Mouse (Mus musculus): Measurements from ENCODE around the gene Zscan4d. TPM values are rescaled to one million over a fixed set of nuclear protein-coding genes. Genes with fewer than 3 reads are reported as not detected.
"Not testable (repeated sequence)": the region's sequence is repeated elsewhere in the genome, so short reads cannot be mapped to it uniquely, and the experiment has no call there.

Zscan4d gene
- not detected in 2 replicates for polyA plus RNA-seq (2015; fragmentation: Nextera tagmentation; extraction: Ambion mirVana)

- H3K9me3 ChIP-seq (ENCODE audit: control insufficient read depth, low read length); H3K4me1 ChIP-seq (ENCODE audit: control insufficient read depth, insufficient read depth, low read length); H3K27me3 ChIP-seq (replicated peaks; ENCODE audit: control insufficient read depth, insufficient read depth, low read length); H3K4me2 ChIP-seq (ENCODE audit: low read depth, low read length); H3K9ac ChIP-seq (ENCODE audit: low read depth, low read length); H3K4me3 ChIP-seq (ENCODE audit: low read length); H3K27ac ChIP-seq (ENCODE audit: low read length); ATAC-seq; H3K36me3 ChIP-seq (ENCODE audit: control insufficient read depth, insufficient read depth, low read length): not testable (repeated sequence)
- 85% methylated on average over 4 of the region's 4 CpGs for WGBS
Measured at GRCm38 (mm10) chr7:11166059-11166458, at the start of gene Zscan4d. Zscan4d (minus strand) TSS chr7:11166159.

GRCm38 (mm10) chr7:11158036-11158435 is 7.9 kb downstream of the Zscan4d start:
- H3K9me3 ChIP-seq (ENCODE audit: control insufficient read depth, low read length) = not testable (repeated sequence)
- WGBS = 42% methylated on average over 6 of the region's 6 CpGs

More at GRCm38 (mm10) chr7:11158036-11158435, 7.9 kb downstream of the Zscan4d start:
- not testable (repeated sequence) for H3K4me3 ChIP-seq (ENCODE audit: low read length); ATAC-seq; H3K4me1 ChIP-seq (ENCODE audit: control insufficient read depth, insufficient read depth, low read length); H3K4me2 ChIP-seq (ENCODE audit: low read depth, low read length); H3K36me3 ChIP-seq (ENCODE audit: control insufficient read depth, insufficient read depth, low read length); H3K27me3 ChIP-seq (replicated peaks; ENCODE audit: control insufficient read depth, insufficient read depth, low read length); H3K9ac ChIP-seq (ENCODE audit: low read depth, low read length); H3K27ac ChIP-seq (ENCODE audit: low read length)

Other genes with a start within 250 kb of the Zscan4d start
- not detected in 2 replicates for gene Zscan4c, start 160.4 kb downstream of the Zscan4d start, polyA plus RNA-seq (2015; fragmentation: Nextera tagmentation; extraction: Ambion mirVana)
- not detected in 2 replicates for gene Zscan4-ps1, start 96.5 kb downstream of the Zscan4d start, polyA plus RNA-seq (2015; fragmentation: Nextera tagmentation; extraction: Ambion mirVana)
- gene Zscan4e, start 144.5 kb upstream of the Zscan4d start, polyA plus RNA-seq (2015; fragmentation: Nextera tagmentation; extraction: Ambion mirVana) = not detected in 2 replicates
- gene Zscan4f, start 231.8 kb upstream of the Zscan4d start, polyA plus RNA-seq (2015; fragmentation: Nextera tagmentation; extraction: Ambion mirVana) = not detected in 2 replicates

All from intestine, embryonic 16.5 days (tissue).